Mouse (Mus musculus): Measurements from ENCODE around the gene Poc1a.
A peak's percentile ranks its signal among the peaks of the same experiment; 100 is the strongest.

DNA sequence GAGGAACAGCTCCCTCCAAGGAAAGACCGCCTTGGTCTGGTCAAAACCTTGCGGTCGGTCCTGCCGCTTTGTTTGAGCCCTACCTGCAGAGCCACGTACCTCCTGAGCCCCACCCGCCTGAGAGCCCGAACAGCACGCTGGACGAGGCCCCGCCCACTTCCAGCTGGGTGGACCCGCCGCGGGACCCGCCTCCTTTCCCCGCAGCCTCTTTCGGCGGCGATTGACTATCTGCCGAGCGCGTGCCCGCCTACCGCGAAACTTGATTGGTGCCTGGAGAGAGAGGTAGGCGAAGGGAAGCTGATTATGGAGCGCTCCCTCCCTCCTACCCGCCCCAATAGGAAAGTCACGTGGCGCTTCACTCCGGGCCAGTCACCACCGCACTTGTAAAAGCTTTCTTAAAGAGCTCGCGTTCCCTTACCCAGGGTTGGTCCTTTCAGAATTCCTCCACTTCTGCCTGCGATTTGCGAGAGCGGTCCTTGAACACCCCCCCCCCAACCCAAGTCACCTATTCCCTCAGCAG, 86.8 kb downstream of the Poc1a start:
- TF ChIP-seq CTCF (IDR thresholded peaks at IDR 0.05; ENCODE audit: extremely low read depth, insufficient read length, insufficient replicate concordance, low read depth, low read length) (0 out of 2 replicates have a peak, but pooled peaks have one; percentile 5), POLR2A (IDR thresholded peaks at IDR 0.05; ENCODE audit: low read depth, low read length) (0 out of 2 replicates have a peak, but pooled peaks have one; percentile 34)

Measured in small intestine, adult 2 months (tissue).